Mouse (Mus musculus): ENCODE results near the gene Lyzl4. TPM values are rescaled to one million over a fixed set of nuclear protein-coding genes. Genes with fewer than 3 reads are reported as not detected.
A peak's percentile ranks its signal among the peaks of the same experiment; 100 is the strongest.

Lyzl4 gene
- total and polyA plus RNA-seq, 3 experiments, result not detected

GRCm38 (mm10) chr9:121679549-121679948 lies 37.7 kb upstream of the Lyzl4 start:
- TF ChIP-seq CTCF (IDR thresholded peaks at IDR 0.05 in 2 of 3, conservative IDR thresholded peaks at IDR 0.05 in 1 of 3; ENCODE audit: control insufficient read depth in 1 of 3, insufficient read depth in 1 of 3, low read depth in 2 of 3, low read length in 3 of 3, poor library complexity in 1 of 3, severe bottlenecking in 1 of 3) (peak; percentile 73 to 76 (median 76)), SMC3 (IDR thresholded peaks at IDR 0.05; ENCODE audit: low read depth, low read length) (peak; percentile 78), CHD2 (IDR thresholded peaks at IDR 0.05; ENCODE audit: low read length) (no peak), RAD21 (IDR thresholded peaks at IDR 0.05; ENCODE audit: low read depth, low read length) (peak; percentile 35)
- no peak overlapping the region for H3K9ac ChIP-seq (ENCODE audit: control insufficient read depth, low read depth, low read length, poor library complexity, severe bottlenecking)
- H3K79me2 ChIP-seq (ENCODE audit: control insufficient read depth, insufficient read depth, low read length, poor library complexity), result no peaks in the 10 kb centered on the region
- no peak overlapping the region for H3K4me3 ChIP-seq (ENCODE audit: control insufficient read depth in 1 of 2, insufficient read depth in 1 of 2, low read depth in 2 of 2, low read length in 2 of 2)
- H3K9me3 ChIP-seq (replicated peaks; ENCODE audit: insufficient read depth, low read length), result no peaks in the 10 kb centered on the region
- H3K27ac ChIP-seq (ENCODE audit: control insufficient read depth, low read depth, low read length), result no peak overlapping the region
- no peaks in the 10 kb centered on the region for H3K27me3 ChIP-seq (ENCODE audit: control insufficient read depth in 1 of 2, insufficient read depth in 2 of 2, low read length in 2 of 2)
- DNase-seq (ENCODE audit: low read depth, low spot score), result peak; percentile 52
- 0 out of 4 replicates have a peak, but pooled peaks cover 0 to 2% of the 10 kb centered on the region in 2 experiments for H3K36me3 ChIP-seq (ENCODE audit: control insufficient read depth in 1 of 2, insufficient read depth in 2 of 2, low read length in 2 of 2)
- peaks cover 0 to 7% of the 10 kb centered on the region in 2 experiments; a peak in 2 of 4 replicates for H3K4me1 ChIP-seq (ENCODE audit: control insufficient read depth in 1 of 2, insufficient read depth in 2 of 2, low read length in 2 of 2)

- H3K9me3 ChIP-seq (replicated peaks; ENCODE audit: insufficient read depth, low read length), result no peaks in the 10 kb centered on the region
- H3K27me3 ChIP-seq (ENCODE audit: control insufficient read depth in 1 of 2, insufficient read depth in 2 of 2, low read length in 2 of 2), result no peaks in the 10 kb centered on the region
- peaks cover 0 to 4% of the 10 kb centered on the region in 2 experiments; a peak in 1 of 4 replicates for H3K36me3 ChIP-seq (ENCODE audit: control insufficient read depth in 1 of 2, insufficient read depth in 2 of 2, low read length in 2 of 2)
- H3K79me2 ChIP-seq (ENCODE audit: control insufficient read depth, insufficient read depth, low read length, poor library complexity), result no peaks in the 10 kb centered on the region
- no peak for TF ChIP-seq BHLHE40 (IDR thresholded peaks at IDR 0.05; ENCODE audit: borderline replicate concordance, low read depth, low read length)
- TF ChIP-seq SIN3A (IDR thresholded peaks at IDR 0.05; ENCODE audit: low read length), result no peak
- TF ChIP-seq KAT2A (conservative IDR thresholded peaks at IDR 0.05; ENCODE audit: low read depth, low read length), result no peak
- no peak for TF ChIP-seq MYC (IDR thresholded peaks at IDR 0.05; ENCODE audit: low read depth, low read length)
- TF ChIP-seq EP300 (IDR thresholded peaks at IDR 0.05; ENCODE audit: low read depth in 1 of 2, low read length in 2 of 2), result no peak
- no peak for TF ChIP-seq TBP (IDR thresholded peaks at IDR 0.05; ENCODE audit: low read depth, low read length)
- no peak for TF ChIP-seq ZMIZ1 (IDR thresholded peaks at IDR 0.05; ENCODE audit: low read depth, low read length)
- no peak for TF ChIP-seq GABPA (IDR thresholded peaks at IDR 0.05; ENCODE audit: low read depth, low read length)
- no peak for TF ChIP-seq USF1 (IDR thresholded peaks at IDR 0.05; ENCODE audit: low read depth, low read length)
- TF ChIP-seq ELF1 (IDR thresholded peaks at IDR 0.05; ENCODE audit: low read depth, low read length), result no peak
- no peak for TF ChIP-seq TCF12 (IDR thresholded peaks at IDR 0.05; ENCODE audit: low read depth, low read length)
- TF ChIP-seq POLR2AphosphoS2 (IDR thresholded peaks at IDR 0.05; ENCODE audit: low read length), result no peak
- no peak for TF ChIP-seq JUND (IDR thresholded peaks at IDR 0.05; ENCODE audit: low read depth, low read length)
- no peak for TF ChIP-seq UBTF (IDR thresholded peaks at IDR 0.05; ENCODE audit: borderline replicate concordance, insufficient read depth, low read depth, low read length)
- no peak for TF ChIP-seq MYB (IDR thresholded peaks at IDR 0.05; ENCODE audit: low read depth, low read length)
- no peak for TF ChIP-seq E2F4 (IDR thresholded peaks at IDR 0.05; ENCODE audit: borderline replicate concordance, low read depth, low read length)
- no peak for TF ChIP-seq MAZ (IDR thresholded peaks at IDR 0.05; ENCODE audit: low read depth, low read length)
- TF ChIP-seq RCOR1 (IDR thresholded peaks at IDR 0.05; ENCODE audit: low read depth, low read length), result no peak
- TF ChIP-seq CTCF (IDR thresholded peaks at IDR 0.05 in 2 of 3, conservative IDR thresholded peaks at IDR 0.05 in 1 of 3; ENCODE audit: control insufficient read depth in 1 of 3, insufficient read depth in 1 of 3, low read depth in 2 of 3, low read length in 3 of 3, poor library complexity in 1 of 3, severe bottlenecking in 1 of 3), result no peak
- H3K4me3 ChIP-seq (ENCODE audit: control insufficient read depth in 1 of 2, insufficient read depth in 1 of 2, low read depth in 2 of 2, low read length in 2 of 2), result no peak overlapping the region
- H3K27ac ChIP-seq (ENCODE audit: control insufficient read depth, low read depth, low read length), result no peak overlapping the region
- no peak overlapping the region for H3K9ac ChIP-seq (ENCODE audit: control insufficient read depth, low read depth, low read length, poor library complexity, severe bottlenecking)
- H3K4me1 ChIP-seq (ENCODE audit: control insufficient read depth in 1 of 2, insufficient read depth in 2 of 2, low read length in 2 of 2), result peaks cover 0 to 13% of the 10 kb centered on the region in 2 experiments; a peak in 2 of 4 replicates
- DNase-seq (ENCODE audit: low read depth, low spot score), result no peak
These were observed 35.6 kb upstream of the Lyzl4 start for GRCm38 (mm10) chr9:121677476-121677875.
